Mouse (Mus musculus) neural tube, embryonic 14.5 days (tissue): Measurements from ENCODE around the gene Mpzl3. TPM values are rescaled to one million over a fixed set of nuclear protein-coding genes. Genes with fewer than 3 reads are reported as not detected.

Experiments
- ATAC-seq: fragments of 200-750 bp; cut with Nextera tagmentation; 2 replicates; pipeline ENCODE4 v1.8.0; 2017; ENCODE audit warnings: low read depth, mild to moderate bottlenecking, moderate TSS enrichment, moderate library complexity
- H3K27ac ChIP-seq: fragments of 300-500 bp; sonication (generic); 2 replicates; pipeline ENCODE4 v1.5.1; 2014; ENCODE audit warnings: low read depth, mild to moderate bottlenecking, control low read depth, low read length, moderate library complexity, mixed read lengths
- H3K27me3 ChIP-seq: fragments of 300-500 bp; sonication (generic); 2 replicates; pipeline ENCODE4 v1.6.1; 2014; ENCODE audit warnings: low read length; ENCODE audit not compliant: control insufficient read depth, insufficient read depth
- H3K36me3 ChIP-seq: fragments of 300-500 bp; sonication (generic); 2 replicates; pipeline ENCODE4 v1.6.1; 2014; ENCODE audit warnings: low read length, mixed read lengths; ENCODE audit not compliant: control insufficient read depth, insufficient read depth
- H3K4me1 ChIP-seq: fragments of 300-500 bp; sonication (generic); 2 replicates; pipeline ENCODE4 v1.6.1; 2014; ENCODE audit warnings: low read length; ENCODE audit not compliant: control insufficient read depth, insufficient read depth
- H3K4me2 ChIP-seq: fragments of 300-500 bp; sonication (generic); 2 replicates; pipeline ENCODE4 v1.6.1; 2014; ENCODE audit warnings: mild to moderate bottlenecking, low read depth, low read length, control low read depth
- H3K4me3 ChIP-seq: fragments of 300-500 bp; sonication (generic); 2 replicates; pipeline ENCODE4 v1.5.1; 2014; ENCODE audit warnings: low read depth, low read length, control low read depth, mixed read lengths
- H3K9ac ChIP-seq: fragments of 300-500 bp; sonication (generic); replicated peaks from 2 replicates; pipeline ENCODE4 v1.6.1; 2014; ENCODE audit warnings: low read depth, mild to moderate bottlenecking, control low read depth, low read length, mixed read lengths
- H3K9me3 ChIP-seq: fragments of 300-500 bp; sonication (generic); 2 replicates; pipeline ENCODE4 v1.6.1; 2016; ENCODE audit warnings: low read length; ENCODE audit not compliant: control insufficient read depth
- WGBS: fragments of 180-500 bp; shearing (Covaris S2); extraction: QIAGEN DNeasy Blood & Tissue Kit; methylation state at CpG from one replicate; pipeline ENCODE4 v1.1.7; 2014; 5-methylcytosine and 5-hydroxymethylcytosine counted together
- polyA plus RNA-seq: library from polyadenylated mRNA; unstranded; fragments of >200 nt; fragmentation: Nextera tagmentation; extraction: Ambion mirVana; gene quantifications from 2 replicates; pipeline ENCODE4 v1.2.1, GENCODE M21; 2014

Gene Mpzl3
- polyA plus RNA-seq, 1 experiment from 2014 or later: 1.0 TPM

- WGBS: 62% methylated on average over 5 of the region's 5 CpGs
- Histone ChIP-seq H3K4me3 (no peak overlapping the region), H3K9me3 (no peaks in the 10 kb centered on the region), H3K27ac (no peak overlapping the region), H3K4me1 (peaks cover 4% of the 10 kb centered on the region; the same call in 1 of the 2 replicates), H3K27me3 (no peaks in the 10 kb centered on the region), H3K4me2 (no peak overlapping the region), H3K36me3 (no peaks in the 10 kb centered on the region), H3K9ac (no peak overlapping the region)
- no peak for ATAC-seq
These were observed 3.4 kb downstream of the Mpzl3 start for GRCm38 (mm10) chr9:45058304-45058940.

DNA sequence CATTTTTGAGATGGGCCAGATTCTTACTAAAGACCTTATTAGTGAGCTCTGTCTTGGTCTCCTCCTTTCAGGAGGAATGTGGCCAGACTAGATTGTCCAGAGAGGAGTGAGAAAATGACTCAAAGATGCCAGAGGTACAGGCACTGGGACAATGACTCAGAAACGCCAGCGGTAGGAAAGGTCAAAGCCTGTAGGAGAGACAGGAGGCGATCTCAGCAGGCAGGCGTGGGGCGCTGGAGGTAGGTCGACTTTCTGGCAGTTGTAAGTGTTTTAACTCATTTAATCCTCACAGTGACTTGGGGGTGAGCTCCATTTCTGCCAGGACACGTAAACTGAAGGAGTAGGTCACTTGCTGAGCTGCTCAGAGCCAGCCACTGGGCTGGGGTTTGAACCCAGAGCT, 5.2 kb downstream of the Mpzl3 start:
- H3K27ac ChIP-seq: no peak overlapping the region
- no peak overlapping the region for H3K9ac ChIP-seq
- H3K27me3 ChIP-seq: no peaks in the 10 kb centered on the region
- no peaks in the 10 kb centered on the region for H3K4me1 ChIP-seq
- H3K4me2 ChIP-seq: no peak overlapping the region
- no peak for ATAC-seq
- no peak overlapping the region for H3K4me3 ChIP-seq
- H3K9me3 ChIP-seq: no peaks in the 10 kb centered on the region
- H3K36me3 ChIP-seq: no peaks in the 10 kb centered on the region
- 47% methylated on average over 7 of the region's 7 CpGs for WGBS

DNA sequence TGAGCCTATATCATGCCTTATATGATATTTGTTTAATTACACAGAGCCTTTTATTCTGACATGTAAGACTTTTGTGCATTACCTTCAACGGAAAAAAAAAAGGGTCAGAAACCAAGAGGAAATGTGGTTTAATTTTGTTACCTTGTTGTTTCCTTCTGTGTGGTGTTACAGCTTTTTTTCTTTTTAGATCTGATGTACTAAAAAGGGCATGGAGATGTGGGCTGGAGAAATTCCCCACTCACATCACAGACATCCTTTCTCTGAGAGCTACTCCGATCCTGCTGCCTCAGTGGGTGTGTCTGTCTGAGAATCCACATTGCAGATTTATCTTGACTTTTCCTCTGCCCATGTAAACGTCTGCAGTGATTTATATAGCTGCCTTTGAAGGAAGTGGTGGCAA, 7.7 kb downstream of the Mpzl3 start:
- Histone ChIP-seq H3K4me3 (no peak overlapping the region), H3K9ac (no peak overlapping the region), H3K4me1 (no peaks in the 10 kb centered on the region), H3K27ac (no peak overlapping the region), H3K9me3 (no peaks in the 10 kb centered on the region), H3K36me3 (no peaks in the 10 kb centered on the region), H3K27me3 (no peaks in the 10 kb centered on the region), H3K4me2 (no peak overlapping the region)
- ATAC-seq: no peak
- WGBS: 67% methylated on average over 3 of the region's 3 CpGs

DNA sequence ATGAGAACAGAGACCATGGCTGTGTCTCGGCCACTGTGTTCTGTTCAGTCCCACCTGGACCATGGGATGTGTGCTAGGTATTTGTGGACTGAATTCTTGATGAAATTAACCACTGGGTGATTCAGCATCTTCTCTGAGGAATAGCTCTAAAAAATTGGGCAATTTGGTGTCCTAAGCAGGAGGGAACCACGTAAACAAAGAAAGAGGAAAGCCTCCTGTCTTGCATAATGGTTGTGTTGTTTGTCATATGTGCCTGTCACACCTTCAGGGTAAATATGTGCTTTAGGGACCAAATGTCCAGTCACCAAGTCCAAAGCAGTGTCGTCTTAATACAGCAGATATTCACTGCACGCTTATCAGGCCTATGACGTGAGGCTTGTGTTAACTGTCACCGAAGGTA, 9.4 kb downstream of the Mpzl3 start:
- Histone ChIP-seq H3K4me3 (no peak overlapping the region), H3K4me1 (no peaks in the 10 kb centered on the region), H3K9me3 (no peaks in the 10 kb centered on the region), H3K27me3 (no peaks in the 10 kb centered on the region), H3K36me3 (no peaks in the 10 kb centered on the region), H3K4me2 (no peak overlapping the region), H3K9ac (no peak overlapping the region), H3K27ac (no peak overlapping the region)
- WGBS: 91% methylated on average over 6 of the region's 6 CpGs
- no peak for ATAC-seq

DNA sequence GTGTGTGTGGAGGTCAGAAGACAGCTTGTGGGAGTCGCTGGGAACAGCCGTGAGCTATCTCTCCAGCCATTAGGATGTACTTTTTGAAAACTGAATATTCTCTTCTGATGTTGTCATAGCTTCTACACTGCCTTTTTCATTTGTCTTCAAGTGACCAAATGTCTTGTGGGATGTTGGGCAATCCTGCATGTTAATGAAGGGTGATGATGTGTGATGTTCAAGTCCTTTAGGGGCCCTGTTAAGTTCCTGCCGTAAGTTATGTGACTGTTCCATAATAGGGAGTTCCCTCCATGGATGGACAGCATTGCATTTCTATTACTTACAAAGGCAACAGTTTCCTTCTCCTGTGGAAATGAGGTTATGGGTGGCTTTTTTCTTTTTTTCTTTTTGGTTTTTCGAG, 11.7 kb downstream of the Mpzl3 start:
- no peak for ATAC-seq
- H3K27ac ChIP-seq: no peak overlapping the region
- WGBS: 83% methylated on average over 4 of the region's 4 CpGs
- no peak overlapping the region for H3K4me2 ChIP-seq
- no peak overlapping the region for H3K4me3 ChIP-seq
- H3K9me3 ChIP-seq: no peaks in the 10 kb centered on the region
- H3K4me1 ChIP-seq: no peaks in the 10 kb centered on the region
- H3K9ac ChIP-seq: no peak overlapping the region
- H3K36me3 ChIP-seq: no peaks in the 10 kb centered on the region
- H3K27me3 ChIP-seq: no peaks in the 10 kb centered on the region

DNA sequence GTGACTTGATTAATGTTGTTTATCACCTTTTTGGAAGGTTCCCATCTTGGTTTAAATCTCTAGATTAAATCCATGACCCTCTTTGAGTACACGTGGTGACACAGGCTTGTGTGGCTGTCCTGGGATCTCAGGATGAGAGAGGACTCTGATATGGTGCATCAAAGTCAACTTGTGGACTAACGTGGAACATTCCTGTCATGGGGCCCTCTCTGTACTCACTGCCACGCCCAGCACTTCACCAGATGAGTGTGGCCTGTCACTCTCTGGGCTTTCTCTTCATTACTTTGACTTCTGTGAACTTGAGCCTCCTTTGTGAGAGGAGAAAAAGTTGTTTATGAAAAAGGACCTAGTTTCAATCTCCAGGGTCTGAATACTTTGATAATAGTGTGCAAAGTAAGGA, 16.8 kb downstream of the Mpzl3 start:
- H3K9ac ChIP-seq: no peak overlapping the region
- no peaks in the 10 kb centered on the region for H3K9me3 ChIP-seq
- no peaks in the 10 kb centered on the region for H3K27me3 ChIP-seq
- no peaks in the 10 kb centered on the region for H3K4me1 ChIP-seq
- no peak overlapping the region for H3K4me2 ChIP-seq
- H3K4me3 ChIP-seq: no peak overlapping the region
- 59% methylated on average over 3 of the region's 3 CpGs for WGBS
- H3K36me3 ChIP-seq: no peaks in the 10 kb centered on the region
- no peak overlapping the region for H3K27ac ChIP-seq
- no peak for ATAC-seq

GRCm38 (mm10) chr9:45077859-45078258, 22.9 kb downstream of the Mpzl3 start:
- no peak for ATAC-seq
- WGBS: 71% methylated on average over 3 of the region's 3 CpGs
- H3K9me3 ChIP-seq: no peaks in the 10 kb centered on the region
- H3K27ac ChIP-seq: no peak overlapping the region
- H3K36me3 ChIP-seq: no peaks in the 10 kb centered on the region
- H3K9ac ChIP-seq: no peak overlapping the region
- H3K27me3 ChIP-seq: no peaks in the 10 kb centered on the region
- no peaks in the 10 kb centered on the region for H3K4me1 ChIP-seq
- H3K4me2 ChIP-seq: no peak overlapping the region
- no peak overlapping the region for H3K4me3 ChIP-seq

- H3K4me3 ChIP-seq: no peak within 1 kb of the TSS
- 97% methylated on average over 5 of the region's 5 CpGs for WGBS
- no peaks in the 10 kb centered on the region for H3K9me3 ChIP-seq
- no peak within 1 kb of the TSS for H3K9ac ChIP-seq
- no peaks in the 10 kb centered on the region for H3K27me3 ChIP-seq
- H3K4me1 ChIP-seq: no peaks in the 10 kb centered on the region
- no peak for ATAC-seq
- H3K4me2 ChIP-seq: no peak within 1 kb of the TSS
- no peak within 1 kb of the TSS for H3K27ac ChIP-seq
- H3K36me3 ChIP-seq: no peaks in the 10 kb centered on the region
These were observed 24.0 kb downstream of the Mpzl3 start, which contains the start of gene Jaml for GRCm38 (mm10) chr9:45079011-45079410. TSS of gene Jaml (plus strand) at chr9:45079183.

DNA sequence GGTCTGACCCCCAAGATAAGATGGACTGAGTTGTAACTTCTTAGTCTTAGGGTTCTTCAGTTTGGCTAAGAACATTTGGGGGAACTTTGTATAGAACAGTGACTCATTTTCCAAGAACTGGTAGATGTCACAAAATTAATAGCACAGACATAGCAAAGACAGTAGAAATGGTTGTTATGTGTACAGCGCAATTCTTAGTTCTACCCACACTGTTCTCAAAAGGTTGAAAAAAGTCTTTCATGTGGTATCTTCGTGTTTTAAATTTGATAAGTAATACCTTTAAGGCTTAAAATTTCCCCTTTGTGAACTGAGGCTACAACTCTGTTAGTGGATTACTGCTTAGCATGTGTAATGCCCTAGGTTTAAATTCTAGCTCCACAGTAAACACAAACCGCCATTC, 28.1 kb downstream of the Mpzl3 start:
- Histone ChIP-seq H3K9me3 (no peaks in the 10 kb centered on the region), H3K4me1 (no peaks in the 10 kb centered on the region), H3K4me3 (no peak overlapping the region), H3K36me3 (no peaks in the 10 kb centered on the region), H3K9ac (no peak overlapping the region), H3K27me3 (no peaks in the 10 kb centered on the region), H3K27ac (no peak overlapping the region), H3K4me2 (no peak overlapping the region)
- WGBS: 89% methylated on average over 3 of the region's 3 CpGs
- no peak for ATAC-seq
